Mouse (Mus musculus): ENCODE measurements around the gene Clasp1. TPM values are rescaled to one million over a fixed set of nuclear protein-coding genes. Genes with fewer than 3 reads are reported as not detected.

Clasp1 gene
- polyA plus RNA-seq, 1 experiment, result 146 TPM

GRCm38 (mm10) chr1:118501691-118502090 lies 112.8 kb downstream of the Clasp1 start:
- no peak for DNase-seq (ENCODE audit: low read depth)
- TF ChIP-seq CTCF (IDR thresholded peaks at IDR 0.05; ENCODE audit: borderline replicate concordance, extremely low read depth, insufficient read depth, insufficient read length), result no peak
- no peak for TF ChIP-seq POLR2A (IDR thresholded peaks at IDR 0.05; ENCODE audit: borderline replicate concordance, extremely low read depth, insufficient read depth, insufficient read length, poor library complexity, severe bottlenecking)

GRCm38 (mm10) chr1:118505746-118506145 lies 116.9 kb downstream of the Clasp1 start:
- no peak for DNase-seq (ENCODE audit: low read depth)
- TF ChIP-seq CTCF (IDR thresholded peaks at IDR 0.05; ENCODE audit: borderline replicate concordance, extremely low read depth, insufficient read depth, insufficient read length), result peak; percentile 11; the same call in 1 of the 2 replicates
- no peak for TF ChIP-seq POLR2A (IDR thresholded peaks at IDR 0.05; ENCODE audit: borderline replicate concordance, extremely low read depth, insufficient read depth, insufficient read length, poor library complexity, severe bottlenecking)

- no peak for DNase-seq (ENCODE audit: low read depth)
- no peak for TF ChIP-seq CTCF (IDR thresholded peaks at IDR 0.05; ENCODE audit: borderline replicate concordance, extremely low read depth, insufficient read depth, insufficient read length)
- TF ChIP-seq POLR2A (IDR thresholded peaks at IDR 0.05; ENCODE audit: borderline replicate concordance, extremely low read depth, insufficient read depth, insufficient read length, poor library complexity, severe bottlenecking), result no peak
Measured at GRCm38 (mm10) chr1:118510996-118511395, 122.1 kb downstream of the Clasp1 start.

GRCm38 (mm10) chr1:118511738-118512530 lies 123.1 kb downstream of the Clasp1 start:
- no peak for TF ChIP-seq CTCF (IDR thresholded peaks at IDR 0.05; ENCODE audit: borderline replicate concordance, extremely low read depth, insufficient read depth, insufficient read length)
- no peak for TF ChIP-seq POLR2A (IDR thresholded peaks at IDR 0.05; ENCODE audit: borderline replicate concordance, extremely low read depth, insufficient read depth, insufficient read length, poor library complexity, severe bottlenecking)

GRCm38 (mm10) chr1:118516256-118516655 lies 127.4 kb downstream of the Clasp1 start:
- no peak for DNase-seq (ENCODE audit: low read depth)
- TF ChIP-seq POLR2A (IDR thresholded peaks at IDR 0.05; ENCODE audit: borderline replicate concordance, extremely low read depth, insufficient read depth, insufficient read length, poor library complexity, severe bottlenecking) (no peak), CTCF (IDR thresholded peaks at IDR 0.05; ENCODE audit: borderline replicate concordance, extremely low read depth, insufficient read depth, insufficient read length) (no peak)

More at GRCm38 (mm10) chr1:118511738-118512530, 123.1 kb downstream of the Clasp1 start:
- DNase-seq (ENCODE audit: low read depth), result no peak

- no peak for DNase-seq (ENCODE audit: low read depth)
- TF ChIP-seq CTCF (IDR thresholded peaks at IDR 0.05; ENCODE audit: borderline replicate concordance, extremely low read depth, insufficient read depth, insufficient read length), result no peak
- TF ChIP-seq POLR2A (IDR thresholded peaks at IDR 0.05; ENCODE audit: borderline replicate concordance, extremely low read depth, insufficient read depth, insufficient read length, poor library complexity, severe bottlenecking), result no peak
Measured at GRCm38 (mm10) chr1:118523161-118523560, 134.3 kb downstream of the Clasp1 start.

GRCm38 (mm10) chr1:118525336-118525735 lies 136.5 kb downstream of the Clasp1 start:
- TF ChIP-seq POLR2A (IDR thresholded peaks at IDR 0.05; ENCODE audit: borderline replicate concordance, extremely low read depth, insufficient read depth, insufficient read length, poor library complexity, severe bottlenecking) (no peak), CTCF (IDR thresholded peaks at IDR 0.05; ENCODE audit: borderline replicate concordance, extremely low read depth, insufficient read depth, insufficient read length) (no peak)
- no peak for DNase-seq (ENCODE audit: low read depth)

GRCm38 (mm10) chr1:118529213-118529612 lies 140.4 kb downstream of the Clasp1 start:
- TF ChIP-seq CTCF (IDR thresholded peaks at IDR 0.05; ENCODE audit: borderline replicate concordance, extremely low read depth, insufficient read depth, insufficient read length) (peak; percentile 16; the same call in 1 of the 2 replicates), POLR2A (IDR thresholded peaks at IDR 0.05; ENCODE audit: borderline replicate concordance, extremely low read depth, insufficient read depth, insufficient read length, poor library complexity, severe bottlenecking) (no peak)
- DNase-seq (ENCODE audit: low read depth), result no peak

GRCm38 (mm10) chr1:118531259-118531658 lies 142.4 kb downstream of the Clasp1 start:
- TF ChIP-seq CTCF (IDR thresholded peaks at IDR 0.05; ENCODE audit: borderline replicate concordance, extremely low read depth, insufficient read depth, insufficient read length) (no peak), POLR2A (IDR thresholded peaks at IDR 0.05; ENCODE audit: borderline replicate concordance, extremely low read depth, insufficient read depth, insufficient read length, poor library complexity, severe bottlenecking) (no peak)
- DNase-seq (ENCODE audit: low read depth), result peak; percentile 42

GRCm38 (mm10) chr1:118536021-118536420 lies 147.2 kb downstream of the Clasp1 start:
- peak; percentile 22 for DNase-seq (ENCODE audit: low read depth)
- TF ChIP-seq CTCF (IDR thresholded peaks at IDR 0.05; ENCODE audit: borderline replicate concordance, extremely low read depth, insufficient read depth, insufficient read length) (no peak), POLR2A (IDR thresholded peaks at IDR 0.05; ENCODE audit: borderline replicate concordance, extremely low read depth, insufficient read depth, insufficient read length, poor library complexity, severe bottlenecking) (no peak)

- no peak for DNase-seq (ENCODE audit: low read depth)
- TF ChIP-seq POLR2A (IDR thresholded peaks at IDR 0.05; ENCODE audit: borderline replicate concordance, extremely low read depth, insufficient read depth, insufficient read length, poor library complexity, severe bottlenecking), result no peak
- TF ChIP-seq CTCF (IDR thresholded peaks at IDR 0.05; ENCODE audit: borderline replicate concordance, extremely low read depth, insufficient read depth, insufficient read length), result no peak
Measured at GRCm38 (mm10) chr1:118539046-118539445, 150.2 kb downstream of the Clasp1 start.

- DNase-seq (ENCODE audit: low read depth), result no peak
- TF ChIP-seq CTCF (IDR thresholded peaks at IDR 0.05; ENCODE audit: borderline replicate concordance, extremely low read depth, insufficient read depth, insufficient read length) (no peak), POLR2A (IDR thresholded peaks at IDR 0.05; ENCODE audit: borderline replicate concordance, extremely low read depth, insufficient read depth, insufficient read length, poor library complexity, severe bottlenecking) (no peak)
Measured at GRCm38 (mm10) chr1:118542880-118543279, 154.0 kb downstream of the Clasp1 start.
